Mouse (Mus musculus) ES-E14 (cell line): ENCODE results near the gene 1700102P08Rik. TPM values are rescaled to one million over a fixed set of nuclear protein-coding genes. Genes with fewer than 3 reads are reported as not detected.

Experiments used
- DNase-seq: peaks from one replicate; pipeline ENCODE4 v3.0.0-alpha.2; 2013; ENCODE audit warnings: low read depth, low spot score
- H3K27ac ChIP-seq: 2 replicates; pipeline ENCODE4 v1.5.1; 2012; ENCODE audit warnings: low read depth, mild to moderate bottlenecking, low read length, moderate library complexity, mixed read lengths; ENCODE audit not compliant: poor library complexity, insufficient read depth, severe bottlenecking
- H3K36me3 ChIP-seq: 2 replicates; pipeline ENCODE4 v1.6.1; 2012; ENCODE audit warnings: mild to moderate bottlenecking, low read length, moderate library complexity, mixed read lengths; ENCODE audit not compliant: control insufficient read depth, poor library complexity, insufficient read depth, severe bottlenecking
- H3K4me1 ChIP-seq, 2 experiments: fragments of 150-350 bp in 1 of 2; sonication (generic) in 1 of 2; 2 replicates each; pipeline ENCODE4 v1.6.1; 2012; ENCODE audit warnings: low read length in 2 of 2, mild to moderate bottlenecking in 1 of 2, mixed read lengths in 1 of 2; ENCODE audit not compliant: control insufficient read depth in 2 of 2, insufficient read depth in 2 of 2, poor library complexity in 1 of 2
- H3K4me3 ChIP-seq, 2 experiments: fragments of 150-350 bp in 1 of 2; sonication (generic) in 1 of 2; 2 replicates each; pipeline ENCODE4 v1.5.1; 2012; ENCODE audit warnings: low read length in 2 of 2, low read depth in 1 of 2, mild to moderate bottlenecking in 1 of 2, mixed read lengths in 1 of 2; ENCODE audit not compliant: insufficient read depth in 1 of 2, poor library complexity in 1 of 2, severe bottlenecking in 1 of 2
- H3K9ac ChIP-seq: 2 replicates; pipeline ENCODE4 v1.6.1; 2012; ENCODE audit warnings: low read depth, mild to moderate bottlenecking, low read length, mixed read lengths; ENCODE audit not compliant: poor library complexity, insufficient read depth, severe bottlenecking
- H3K9me3 ChIP-seq: fragments of 150-350 bp; sonication (generic); 2 replicates; pipeline ENCODE4 v1.6.1; 2012; ENCODE audit warnings: low read depth, mild to moderate bottlenecking, low read length; ENCODE audit not compliant: control insufficient read depth, insufficient read depth
- CHD2 ChIP-seq: IDR thresholded peaks from 2 replicates; pipeline ENCODE4 v1.6.1; 2014; ENCODE audit warnings: mild to moderate bottlenecking, low read depth, low read length, inconsistent platforms
- HCFC1 ChIP-seq: IDR thresholded peaks from 2 replicates; pipeline ENCODE4 v1.6.1; 2012; ENCODE audit warnings: low read length, inconsistent platforms, borderline replicate concordance; ENCODE audit not compliant: insufficient read depth
- MAFK ChIP-seq: IDR thresholded peaks from 2 replicates; pipeline ENCODE4 v1.6.1; 2014; ENCODE audit warnings: mild to moderate bottlenecking, low read depth, low read length, inconsistent platforms; ENCODE audit not compliant: insufficient read depth
- ZC3H11A ChIP-seq: IDR thresholded peaks from 2 replicates; pipeline ENCODE4 v1.6.1; 2012; ENCODE audit warnings: low read depth, mild to moderate bottlenecking, inconsistent platforms, low read length, borderline replicate concordance
- ZNF384 ChIP-seq: IDR thresholded peaks from 2 replicates; pipeline ENCODE4 v1.6.1; 2012; ENCODE audit warnings: low read depth, low read length, inconsistent platforms
- in situ Hi-C, 2 experiments: fragments of 600-800 bp; cut with MboI; formaldehyde crosslinking; loops; one replicate each; pipeline ENCODE4 v1.15.1; 2025; ENCODE audit warnings: low sequenced_read_pairs in 2 of 2, inconsistent platforms in 1 of 2; ENCODE audit not compliant: unreplicated experiment in 2 of 2
- total RNA-seq: library from RNA; depleted of rRNA; stranded (reverse); fragments of 300-350 nt; gene quantifications from 2 replicates; pipeline ENCODE4 v1.2.3, GENCODE M21; 2012; rRNA removed

The 1700102P08Rik gene
- total RNA-seq, 1 experiment: 1.5 TPM

GRCm38 (mm10) chr9:108455747-108456571 is 63.4 kb downstream of the 1700102P08Rik start:
- TF ChIP-seq MAFK (no peak), HCFC1 (no peak), CHD2 (no peak), ZNF384 (no peak), ZC3H11A (no peak)
- Histone ChIP-seq H3K36me3 (no peaks in the 10 kb centered on the region), H3K4me1 (peaks cover 7 to 18% of the 10 kb centered on the region in 2 experiments), H3K9ac (no peak overlapping the region), H3K9me3 (no peaks in the 10 kb centered on the region), H3K4me3 (no peak overlapping the region), H3K27ac (no peak overlapping the region; the same call in 1 of the 2 replicates)
- in situ Hi-C loops: no loop called here
- DNase-seq: no peak

DNA sequence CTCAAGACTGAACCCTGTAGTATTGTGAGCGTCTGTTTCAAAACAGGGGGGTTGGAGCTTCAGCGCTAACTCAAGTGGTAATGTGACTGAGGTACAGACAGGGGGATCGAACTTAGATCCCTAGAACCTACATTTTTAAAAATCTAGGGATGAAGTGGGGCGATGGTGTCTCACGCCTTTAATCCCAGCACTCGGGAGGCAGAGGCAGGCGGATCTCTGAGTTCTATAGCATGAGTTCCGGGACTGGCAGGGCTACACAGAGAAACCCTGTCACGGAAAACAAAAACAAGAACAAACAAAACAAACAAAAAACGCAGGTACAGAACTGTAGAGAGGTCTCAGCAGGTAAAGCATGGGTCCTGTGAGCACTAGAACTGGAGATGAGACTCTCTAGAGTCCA is 64.3 kb downstream of the 1700102P08Rik start:
- TF ChIP-seq MAFK: no peak
- TF ChIP-seq CHD2: no peak
- no peak for TF ChIP-seq ZNF384
- no peak for TF ChIP-seq ZC3H11A
- TF ChIP-seq HCFC1: no peak
- Histone ChIP-seq H3K4me3 (no peak overlapping the region), H3K9me3 (no peaks in the 10 kb centered on the region), H3K36me3 (no peaks in the 10 kb centered on the region), H3K9ac (no peak overlapping the region), H3K27ac (no peak overlapping the region), H3K4me1 (peaks cover 7 to 21% of the 10 kb centered on the region in 2 experiments)
- no peak for DNase-seq
- in situ Hi-C loops: no loop called here

- H3K4me3 ChIP-seq: peak overlapping the region in 1 of 2 experiments; percentile 83; a peak in 3 of 4 replicates
- in situ Hi-C loops: no loop called here
- H3K27ac ChIP-seq: no peak overlapping the region; the same call in 1 of the 2 replicates
- TF ChIP-seq CHD2 (no peak), ZC3H11A (no peak), MAFK (no peak), HCFC1 (no peak), ZNF384 (no peak)
- no peaks in the 10 kb centered on the region for H3K9me3 ChIP-seq
- H3K4me1 ChIP-seq: peaks cover 7 to 27% of the 10 kb centered on the region in 2 experiments
- no peak for DNase-seq
- peaks cover 11% of the 10 kb centered on the region for H3K36me3 ChIP-seq
- no peak overlapping the region for H3K9ac ChIP-seq
These were observed 67.3 kb downstream of the 1700102P08Rik start for GRCm38 (mm10) chr9:108459939-108460318.

Other genes with a start within 250 kb of the 1700102P08Rik start
- gene Bsn, start 202.4 kb upstream of the 1700102P08Rik start, total RNA-seq: 0.45 and 0.58 TPM in 2 replicates
- 134 and 168 TPM in 2 replicates for gene Dag1, start 128.8 kb upstream of the 1700102P08Rik start, total RNA-seq
- gene Nicn1, start 102.4 kb upstream of the 1700102P08Rik start, total RNA-seq: 9.2 and 9.9 TPM in 2 replicates
- gene Amt, start 96.0 kb upstream of the 1700102P08Rik start, total RNA-seq: 63.9 and 77.9 TPM in 2 replicates
- gene Rhoa, start 86.7 kb upstream of the 1700102P08Rik start, total RNA-seq: 82.9 and 125 TPM in 2 replicates
- 10.0 and 11.0 TPM in 2 replicates for gene Tcta, start 86.6 kb upstream of the 1700102P08Rik start, total RNA-seq
- 797 and 939 TPM in 2 replicates for gene Gpx1, start 53.9 kb upstream of the 1700102P08Rik start, total RNA-seq
- gene Usp4, start 45.0 kb upstream of the 1700102P08Rik start, total RNA-seq: 64.2 and 69.1 TPM in 2 replicates
- 1.4 and 1.7 TPM in 2 replicates for gene Ccdc36, start 35.7 kb downstream of the 1700102P08Rik start, total RNA-seq
- not detected in 2 replicates for gene BC048562, start 43.7 kb downstream of the 1700102P08Rik start, total RNA-seq
- gene Ccdc71, start 67.7 kb downstream of the 1700102P08Rik start, total RNA-seq: 16.7 and 18.6 TPM in 2 replicates
- 6.6 and 6.7 TPM in 2 replicates for gene Klhdc8b, start 68.8 kb downstream of the 1700102P08Rik start, total RNA-seq
- gene Lamb2, start 86.9 kb downstream of the 1700102P08Rik start, total RNA-seq: 50.6 and 54.5 TPM in 2 replicates
- gene Usp19, start 97.8 kb downstream of the 1700102P08Rik start, total RNA-seq: 92.1 and 126 TPM in 2 replicates
- gene Qars, start 114.9 kb downstream of the 1700102P08Rik start, total RNA-seq: 393 and 450 TPM in 2 replicates
- gene Qrich1, start 124.0 kb downstream of the 1700102P08Rik start, total RNA-seq: 145 and 152 TPM in 2 replicates
- gene Impdh2, start 167.5 kb downstream of the 1700102P08Rik start, total RNA-seq: 344 and 404 TPM in 2 replicates
- gene Ndufaf3, start 174.6 kb downstream of the 1700102P08Rik start, total RNA-seq: 36.6 and 57.3 TPM in 2 replicates
- 112 and 209 TPM in 2 replicates for gene Dalrd3, start 177.1 kb downstream of the 1700102P08Rik start, total RNA-seq
- 56.9 and 78.8 TPM in 2 replicates for gene Wdr6, start 185.9 kb downstream of the 1700102P08Rik start, total RNA-seq
- 13.7 and 18.1 TPM in 2 replicates for gene P4htm, start 204.9 kb downstream of the 1700102P08Rik start, total RNA-seq